Mouse (Mus musculus): ENCODE measurements around the gene 2310039H08Rik. TPM values are rescaled to one million over a fixed set of nuclear protein-coding genes. Genes with fewer than 3 reads are reported as not detected.

2310039H08Rik gene
- polyA plus RNA-seq, 1 experiment from 2014 or later: 44.8 TPM

GRCm38 (mm10) chr17:46817734-46818158, 45.3 kb downstream of the 2310039H08Rik start:
- Histone ChIP-seq H3K9me3 (no peaks in the 10 kb centered on the region), H3K36me3 (replicated peaks) (peaks cover 56% of the 10 kb centered on the region), H3K27me3 (replicated peaks; ENCODE audit: low read depth, poor library complexity, severe bottlenecking) (no peaks in the 10 kb centered on the region), H3K4me3 (no peak overlapping the region), H3K27ac (replicated peaks) (no peak overlapping the region), H3K4me1 (no peaks in the 10 kb centered on the region)
- 86% methylated on average over 12 of the region's 12 CpGs for WGBS
- DNase-seq (ENCODE audit: low spot score): no peak

DNA sequence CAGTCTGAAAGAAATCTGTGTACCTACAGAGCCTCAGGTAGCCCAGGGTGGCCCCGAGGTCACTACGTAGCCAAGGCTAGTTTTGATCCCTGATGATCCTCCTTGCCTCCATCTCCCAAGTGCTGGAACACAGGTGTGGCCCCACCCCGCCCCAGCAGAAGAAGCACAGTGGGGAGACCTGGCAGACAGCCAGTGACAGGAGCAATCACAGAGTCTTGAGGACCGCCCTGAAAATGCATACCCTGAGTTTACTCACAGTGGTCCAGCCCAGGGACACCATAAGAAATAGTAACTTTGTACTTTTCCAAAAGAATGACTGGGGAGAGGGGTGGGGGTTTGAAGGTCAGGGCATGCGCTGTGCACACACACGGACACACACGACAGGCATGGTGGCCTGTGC, 48.2 kb downstream of the 2310039H08Rik start:
- Histone ChIP-seq H3K27me3 (replicated peaks; ENCODE audit: low read depth, poor library complexity, severe bottlenecking) (no peaks in the 10 kb centered on the region), H3K36me3 (replicated peaks) (peaks cover 74% of the 10 kb centered on the region), H3K4me1 (no peaks in the 10 kb centered on the region), H3K4me3 (no peak overlapping the region), H3K27ac (replicated peaks) (no peak overlapping the region), H3K9me3 (no peaks in the 10 kb centered on the region)
- 95% methylated on average over 7 of the region's 7 CpGs for WGBS
- DNase-seq (ENCODE audit: low spot score): no peak

Other genes with a start within 250 kb of the 2310039H08Rik start
- gene Cul9, start 226.2 kb upstream of the 2310039H08Rik start, polyA plus RNA-seq (2016; fragmentation: Nextera tagmentation; extraction: Ambion mirVana): 5.2 and 6.1 TPM in 2 replicates
- 5.6 and 7.0 TPM in 2 replicates for gene Srf, start 216.5 kb upstream of the 2310039H08Rik start, polyA plus RNA-seq (2016; fragmentation: Nextera tagmentation; extraction: Ambion mirVana)
- 92.5 and 95.1 TPM in 2 replicates for gene Ptk7, start 143.1 kb upstream of the 2310039H08Rik start, polyA plus RNA-seq (2016; fragmentation: Nextera tagmentation; extraction: Ambion mirVana)
- 29.0 and 32.0 TPM in 2 replicates for gene Klc4, start 126.6 kb upstream of the 2310039H08Rik start, polyA plus RNA-seq (2016; fragmentation: Nextera tagmentation; extraction: Ambion mirVana)
- gene Mrpl2, start 126.4 kb upstream of the 2310039H08Rik start, polyA plus RNA-seq (2016; fragmentation: Nextera tagmentation; extraction: Ambion mirVana): 124 and 142 TPM in 2 replicates
- gene Cul7, start 122.3 kb upstream of the 2310039H08Rik start, polyA plus RNA-seq (2016; fragmentation: Nextera tagmentation; extraction: Ambion mirVana): 44.3 and 46.9 TPM in 2 replicates
- gene Rrp36, start 98.3 kb upstream of the 2310039H08Rik start, polyA plus RNA-seq (2016; fragmentation: Nextera tagmentation; extraction: Ambion mirVana): 61.4 and 68.9 TPM in 2 replicates
- gene Mea1, start 93.8 kb upstream of the 2310039H08Rik start, polyA plus RNA-seq (2016; fragmentation: Nextera tagmentation; extraction: Ambion mirVana): 148 and 156 TPM in 2 replicates
- 148 and 151 TPM in 2 replicates for gene Klhdc3, start 91.7 kb upstream of the 2310039H08Rik start, polyA plus RNA-seq (2016; fragmentation: Nextera tagmentation; extraction: Ambion mirVana)
- 142 and 149 TPM in 2 replicates for gene Ppp2r5d, start 67.5 kb upstream of the 2310039H08Rik start, polyA plus RNA-seq (2016; fragmentation: Nextera tagmentation; extraction: Ambion mirVana)
- 22.3 and 22.9 TPM in 2 replicates for gene Pex6, start 61.2 kb upstream of the 2310039H08Rik start, polyA plus RNA-seq (2016; fragmentation: Nextera tagmentation; extraction: Ambion mirVana)
- 0.51 and 0.57 TPM in 2 replicates for gene Gnmt, start 43.5 kb upstream of the 2310039H08Rik start, polyA plus RNA-seq (2016; fragmentation: Nextera tagmentation; extraction: Ambion mirVana)
- 65.8 and 68.2 TPM in 2 replicates for gene Cnpy3, start 20.4 kb upstream of the 2310039H08Rik start, polyA plus RNA-seq (2016; fragmentation: Nextera tagmentation; extraction: Ambion mirVana)
- gene Ptcra, start 8.9 kb upstream of the 2310039H08Rik start, polyA plus RNA-seq (2016; fragmentation: Nextera tagmentation; extraction: Ambion mirVana): 0.62 and 1.6 TPM in 2 replicates
- gene Rpl7l1, start 10.0 kb downstream of the 2310039H08Rik start, polyA plus RNA-seq (2016; fragmentation: Nextera tagmentation; extraction: Ambion mirVana): 222 and 236 TPM in 2 replicates
- gene Bicral, start 85.8 kb downstream of the 2310039H08Rik start, polyA plus RNA-seq (2016; fragmentation: Nextera tagmentation; extraction: Ambion mirVana): 3.0 and 4.4 TPM in 2 replicates
- gene Tbcc, start 118.0 kb downstream of the 2310039H08Rik start, polyA plus RNA-seq (2016; fragmentation: Nextera tagmentation; extraction: Ambion mirVana): 52.9 and 57.9 TPM in 2 replicates
- not detected in 2 replicates for gene Prph2, start 137.8 kb downstream of the 2310039H08Rik start, polyA plus RNA-seq (2016; fragmentation: Nextera tagmentation; extraction: Ambion mirVana)
- 16.2 and 18.2 TPM in 2 replicates for gene Ubr2, start 237.9 kb downstream of the 2310039H08Rik start, polyA plus RNA-seq (2016; fragmentation: Nextera tagmentation; extraction: Ambion mirVana)

Measured in embryonic facial prominence, embryonic 10.5 days (tissue).